Mouse (Mus musculus): ENCODE measurements around the gene Kcnk15. TPM values are rescaled to one million over a fixed set of nuclear protein-coding genes. Genes with fewer than 3 reads are reported as not detected.

The Kcnk15 gene
- polyA plus RNA-seq, 1 experiment from 2014 or later = not detected

DNA sequence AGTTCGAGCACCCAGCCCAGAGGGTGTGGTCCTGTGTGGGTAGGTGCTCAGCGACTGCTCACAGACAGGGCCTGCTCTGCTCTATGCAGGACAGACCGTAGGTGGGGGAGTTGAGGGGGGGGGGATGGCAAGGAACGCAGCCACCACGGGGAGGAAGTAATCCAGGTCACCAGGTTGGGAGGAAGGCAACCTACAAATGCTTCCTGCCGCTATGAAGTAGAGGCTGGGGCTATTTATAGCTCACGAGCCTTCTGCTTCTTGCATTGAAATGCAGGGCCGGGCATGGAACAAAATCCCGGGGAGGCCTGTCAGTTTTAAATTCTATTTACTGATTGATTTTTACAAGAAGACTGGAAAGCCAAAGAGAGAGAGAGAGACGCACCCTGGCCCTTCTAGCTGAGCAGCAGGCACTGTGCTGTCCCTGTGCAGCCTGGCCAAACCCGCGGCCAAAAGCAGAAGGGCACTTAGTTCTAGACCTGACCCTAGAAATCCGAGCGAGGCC lies 46.5 kb downstream of the Kcnk15 start:
- H3K27me3 ChIP-seq (ENCODE audit: control insufficient read depth, insufficient read depth, low read length) = no peaks in the 10 kb centered on the region
- no peaks in the 10 kb centered on the region for H3K4me1 ChIP-seq (ENCODE audit: control insufficient read depth, insufficient read depth, low read length)
- 59% methylated on average over 14 of the region's 14 CpGs for WGBS
- no peak overlapping the region for H3K4me2 ChIP-seq (ENCODE audit: low read depth, severe bottlenecking)
- ATAC-seq (ENCODE audit: insufficient number of reproducible peaks, low FRiP score, low TSS enrichment, low read depth) (no peak), DNase-seq (ENCODE audit: low spot score) (no peak)
- H3K4me3 ChIP-seq (ENCODE audit: low read depth, low read length) = no peak overlapping the region
- H3K9ac ChIP-seq (ENCODE audit: low read length) = no peak overlapping the region
- H3K9me3 ChIP-seq (ENCODE audit: control insufficient read depth, low read length) = no peaks in the 10 kb centered on the region
- no peak overlapping the region for H3K27ac ChIP-seq (replicated peaks; ENCODE audit: low read depth, low read length)
- H3K36me3 ChIP-seq (ENCODE audit: control insufficient read depth, insufficient read depth, low read length) = no peaks in the 10 kb centered on the region

DNA sequence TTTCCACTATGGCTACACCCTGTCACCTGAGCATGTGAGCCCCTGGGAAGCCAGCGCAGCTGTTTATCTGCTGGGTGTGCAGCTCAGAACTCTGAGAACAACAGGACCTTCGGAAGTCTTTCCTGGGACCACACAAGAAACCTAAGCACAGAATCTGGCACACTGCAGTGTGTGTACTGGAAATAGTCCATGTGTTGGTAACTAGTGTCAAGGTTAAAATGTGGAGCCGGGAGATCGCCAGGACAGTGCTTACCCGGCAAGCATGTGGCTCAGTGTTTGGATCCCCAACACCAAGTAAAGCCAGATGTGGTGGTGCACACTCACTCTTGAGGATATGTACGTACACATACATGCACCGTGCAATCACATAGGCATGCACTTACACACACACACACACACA lies 47.6 kb downstream of the Kcnk15 start:
- Histone ChIP-seq H3K4me1 (ENCODE audit: control insufficient read depth, insufficient read depth, low read length) (no peaks in the 10 kb centered on the region), H3K4me3 (ENCODE audit: low read depth, low read length) (no peak overlapping the region), H3K9me3 (ENCODE audit: control insufficient read depth, low read length) (no peaks in the 10 kb centered on the region), H3K27me3 (ENCODE audit: control insufficient read depth, insufficient read depth, low read length) (no peaks in the 10 kb centered on the region), H3K9ac (ENCODE audit: low read length) (no peak overlapping the region), H3K27ac (replicated peaks; ENCODE audit: low read depth, low read length) (no peak overlapping the region), H3K4me2 (ENCODE audit: low read depth, severe bottlenecking) (no peak overlapping the region), H3K36me3 (ENCODE audit: control insufficient read depth, insufficient read depth, low read length) (no peaks in the 10 kb centered on the region)
- no peak for DNase-seq (ENCODE audit: low spot score)
- ATAC-seq (ENCODE audit: insufficient number of reproducible peaks, low FRiP score, low TSS enrichment, low read depth) = no peak
- WGBS = 88% methylated on average over 7 of the region's 7 CpGs

DNA sequence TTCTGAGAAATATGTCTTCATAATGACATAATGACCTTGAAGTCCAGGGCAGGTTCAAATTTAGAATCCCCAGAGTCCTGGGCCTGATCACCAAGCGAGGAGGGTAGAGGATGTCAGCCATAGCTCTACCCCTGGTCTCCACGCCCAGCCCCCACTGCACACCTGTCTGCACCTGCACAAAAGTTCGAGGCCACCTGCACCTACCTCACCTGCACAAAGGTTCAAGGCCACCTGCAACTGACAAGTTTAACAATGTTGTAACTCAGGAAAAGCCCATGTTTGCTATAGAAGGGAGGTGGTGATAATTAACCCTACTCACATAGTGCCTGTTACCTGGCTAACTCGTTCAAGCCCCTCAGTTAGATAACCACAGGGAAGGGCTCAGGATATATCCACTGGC lies 49.0 kb downstream of the Kcnk15 start:
- Histone ChIP-seq H3K36me3 (ENCODE audit: control insufficient read depth, insufficient read depth, low read length) (no peaks in the 10 kb centered on the region), H3K4me2 (ENCODE audit: low read depth, severe bottlenecking) (no peak overlapping the region), H3K4me3 (ENCODE audit: low read depth, low read length) (no peak overlapping the region), H3K9ac (ENCODE audit: low read length) (no peak overlapping the region), H3K9me3 (ENCODE audit: control insufficient read depth, low read length) (no peaks in the 10 kb centered on the region), H3K27me3 (ENCODE audit: control insufficient read depth, insufficient read depth, low read length) (no peaks in the 10 kb centered on the region), H3K4me1 (ENCODE audit: control insufficient read depth, insufficient read depth, low read length) (no peaks in the 10 kb centered on the region), H3K27ac (replicated peaks; ENCODE audit: low read depth, low read length) (no peak overlapping the region)
- no peak for DNase-seq (ENCODE audit: low spot score)
- 81% methylated on average over 4 of the region's 4 CpGs for WGBS
- no peak for ATAC-seq (ENCODE audit: insufficient number of reproducible peaks, low FRiP score, low TSS enrichment, low read depth)

DNA sequence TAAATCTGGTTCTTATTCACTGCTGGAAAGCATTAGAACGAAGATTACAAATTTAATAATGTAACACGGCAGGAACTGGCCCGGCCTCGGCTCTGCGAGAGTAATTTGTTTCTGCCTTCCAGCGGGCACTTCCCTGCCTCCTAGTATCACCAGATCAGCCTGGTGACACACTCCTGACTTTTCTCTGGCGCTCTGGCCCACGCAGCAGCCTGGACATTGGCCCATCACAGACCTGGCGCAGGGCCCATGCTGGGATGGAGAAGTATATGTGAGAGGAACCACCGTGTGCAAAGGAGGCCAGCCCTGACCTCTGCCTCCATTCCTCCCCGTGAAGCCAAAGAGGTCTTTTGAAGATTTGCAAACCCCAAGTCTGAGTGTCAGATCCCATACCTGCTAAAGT lies 50.0 kb downstream of the Kcnk15 start:
- 60% methylated on average over 11 of the region's 11 CpGs for WGBS
- DNase-seq (ENCODE audit: low spot score) = no peak
- Histone ChIP-seq H3K4me1 (ENCODE audit: control insufficient read depth, insufficient read depth, low read length) (no peaks in the 10 kb centered on the region), H3K4me2 (ENCODE audit: low read depth, severe bottlenecking) (no peak overlapping the region), H3K9ac (ENCODE audit: low read length) (no peak overlapping the region), H3K27me3 (ENCODE audit: control insufficient read depth, insufficient read depth, low read length) (no peaks in the 10 kb centered on the region), H3K36me3 (ENCODE audit: control insufficient read depth, insufficient read depth, low read length) (no peaks in the 10 kb centered on the region), H3K9me3 (ENCODE audit: control insufficient read depth, low read length) (no peaks in the 10 kb centered on the region), H3K4me3 (ENCODE audit: low read depth, low read length) (no peak overlapping the region), H3K27ac (replicated peaks; ENCODE audit: low read depth, low read length) (no peak overlapping the region)
- no peak for ATAC-seq (ENCODE audit: insufficient number of reproducible peaks, low FRiP score, low TSS enrichment, low read depth)

DNA sequence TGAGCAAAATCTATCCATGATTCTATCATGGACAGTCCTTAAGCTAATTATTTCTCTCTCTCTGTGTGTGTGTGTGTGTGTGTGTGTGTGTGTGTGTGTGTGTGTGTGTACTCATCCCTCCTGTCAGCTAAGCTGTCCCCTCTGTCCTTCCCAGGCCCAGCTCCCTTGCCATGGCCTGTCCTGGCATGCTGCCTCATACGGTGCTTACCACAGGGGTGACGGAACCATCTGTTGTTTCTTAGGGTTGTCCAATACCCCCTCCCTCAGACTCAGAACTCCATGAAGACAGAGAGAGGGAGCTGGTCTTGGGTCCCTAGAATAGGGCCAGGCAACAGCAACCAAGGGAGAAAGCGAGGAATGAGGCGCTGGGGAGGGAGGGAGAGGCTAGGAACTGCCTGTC lies 50.9 kb downstream of the Kcnk15 start:
- H3K27me3 ChIP-seq (ENCODE audit: control insufficient read depth, insufficient read depth, low read length) = no peaks in the 10 kb centered on the region
- no peak overlapping the region for H3K4me2 ChIP-seq (ENCODE audit: low read depth, severe bottlenecking)
- WGBS = 75% methylated on average over 4 of the region's 4 CpGs
- DNase-seq (ENCODE audit: low spot score) = no peak
- no peaks in the 10 kb centered on the region for H3K36me3 ChIP-seq (ENCODE audit: control insufficient read depth, insufficient read depth, low read length)
- no peak overlapping the region for H3K27ac ChIP-seq (replicated peaks; ENCODE audit: low read depth, low read length)
- no peaks in the 10 kb centered on the region for H3K4me1 ChIP-seq (ENCODE audit: control insufficient read depth, insufficient read depth, low read length)
- H3K9ac ChIP-seq (ENCODE audit: low read length) = no peak overlapping the region
- H3K4me3 ChIP-seq (ENCODE audit: low read depth, low read length) = no peak overlapping the region
- no peaks in the 10 kb centered on the region for H3K9me3 ChIP-seq (ENCODE audit: control insufficient read depth, low read length)
- no peak for ATAC-seq (ENCODE audit: insufficient number of reproducible peaks, low FRiP score, low TSS enrichment, low read depth)

DNA sequence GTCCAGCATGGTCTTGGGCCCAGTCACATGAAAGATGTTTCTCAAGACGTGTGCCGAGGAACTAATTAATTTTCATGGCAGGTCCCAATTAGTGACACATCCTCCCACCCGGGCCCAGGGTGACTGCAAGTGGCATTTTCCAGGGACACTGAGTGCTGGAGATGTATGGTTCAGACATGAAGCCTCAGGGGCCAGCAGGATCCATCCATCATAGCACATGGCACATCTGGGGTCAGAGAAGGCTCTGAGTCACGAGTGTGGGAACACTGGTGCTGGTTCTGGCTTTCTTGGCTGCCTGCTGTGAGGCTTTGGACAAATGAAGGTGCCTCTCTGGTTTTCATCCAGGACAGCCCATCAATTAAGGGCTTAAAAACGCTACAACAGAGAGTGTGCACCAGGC lies 53.7 kb downstream of the Kcnk15 start:
- H3K4me3 ChIP-seq (ENCODE audit: low read depth, low read length) = no peak overlapping the region
- WGBS = 28% methylated on average over 5 of the region's 5 CpGs
- no peaks in the 10 kb centered on the region for H3K9me3 ChIP-seq (ENCODE audit: control insufficient read depth, low read length)
- H3K4me2 ChIP-seq (ENCODE audit: low read depth, severe bottlenecking) = no peak overlapping the region
- 0 out of 2 replicates have a peak, but pooled peaks cover 2% of the 10 kb centered on the region for H3K27me3 ChIP-seq (ENCODE audit: control insufficient read depth, insufficient read depth, low read length)
- ATAC-seq (ENCODE audit: insufficient number of reproducible peaks, low FRiP score, low TSS enrichment, low read depth) (no peak), DNase-seq (ENCODE audit: low spot score) (no peak)
- no peak overlapping the region for H3K9ac ChIP-seq (ENCODE audit: low read length)
- no peak overlapping the region for H3K27ac ChIP-seq (replicated peaks; ENCODE audit: low read depth, low read length)
- no peaks in the 10 kb centered on the region for H3K4me1 ChIP-seq (ENCODE audit: control insufficient read depth, insufficient read depth, low read length)
- H3K36me3 ChIP-seq (ENCODE audit: control insufficient read depth, insufficient read depth, low read length) = no peaks in the 10 kb centered on the region

Other genes starting within 250 kb of the Kcnk15 start
- 25.2 and 26.8 TPM in 2 replicates for gene Serinc3, start 208.5 kb upstream of the Kcnk15 start, polyA plus RNA-seq (2014; fragmentation: Nextera tagmentation; extraction: Ambion mirVana)
- gene Pkig, start 195.3 kb upstream of the Kcnk15 start, polyA plus RNA-seq (2014; fragmentation: Nextera tagmentation; extraction: Ambion mirVana) = 174 and 177 TPM in 2 replicates
- gene Ada, start 103.4 kb upstream of the Kcnk15 start, polyA plus RNA-seq (2014; fragmentation: Nextera tagmentation; extraction: Ambion mirVana) = 9.7 and 10.9 TPM in 2 replicates
- gene Ccn5, start 32.8 kb upstream of the Kcnk15 start, polyA plus RNA-seq (2014; fragmentation: Nextera tagmentation; extraction: Ambion mirVana) = 0.11 and 0.36 TPM in 2 replicates
- 0.06 and 0.16 TPM in 2 replicates for gene Rims4, start 65.0 kb downstream of the Kcnk15 start, polyA plus RNA-seq (2014; fragmentation: Nextera tagmentation; extraction: Ambion mirVana)
- 323 TPM in 2 replicates for gene Ywhab, start 141.3 kb downstream of the Kcnk15 start, polyA plus RNA-seq (2014; fragmentation: Nextera tagmentation; extraction: Ambion mirVana)
- gene Pabpc1l, start 171.8 kb downstream of the Kcnk15 start, polyA plus RNA-seq (2014; fragmentation: Nextera tagmentation; extraction: Ambion mirVana) = 2.2 and 2.8 TPM in 2 replicates
- gene Stk4, start 216.7 kb downstream of the Kcnk15 start, polyA plus RNA-seq (2014; fragmentation: Nextera tagmentation; extraction: Ambion mirVana) = 27.2 and 30.9 TPM in 2 replicates
- gene Tomm34, start 217.5 kb downstream of the Kcnk15 start, polyA plus RNA-seq (2014; fragmentation: Nextera tagmentation; extraction: Ambion mirVana) = 63.5 and 66.9 TPM in 2 replicates